Mouse (Mus musculus): ENCODE measurements around the gene Dnah12.

DNA sequence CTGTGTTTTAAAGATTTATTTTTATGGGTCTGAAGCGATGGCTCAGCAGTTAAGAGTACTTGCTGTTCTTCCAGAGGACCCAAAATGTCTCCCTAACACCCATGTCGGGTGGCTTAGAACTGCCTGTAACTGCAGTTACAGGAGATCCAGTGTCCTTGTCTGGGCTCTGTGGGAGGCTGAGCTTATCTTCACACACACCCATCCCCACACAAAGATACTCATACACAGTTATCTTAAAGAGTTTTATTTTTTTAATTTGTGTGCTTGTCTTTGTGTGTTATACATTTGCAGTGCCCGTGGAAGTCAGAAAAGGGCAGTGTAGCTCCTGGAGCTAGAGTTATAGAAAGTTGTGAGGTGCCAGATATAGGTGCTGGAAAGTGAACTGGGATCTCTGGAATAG lies 197.7 kb downstream of the Dnah12 start:
- TF ChIP-seq POLR2A (IDR thresholded peaks at IDR 0.05; ENCODE audit: low read depth, low read length), result no peak
- no peak for TF ChIP-seq CTCF (IDR thresholded peaks at IDR 0.05; ENCODE audit: extremely low read depth, insufficient read depth, insufficient read length, insufficient replicate concordance)
